Mouse (Mus musculus) midbrain, postnatal 0 days (tissue): ENCODE measurements at regions not wholly inside any gene's neighbourhood (a gene's known extent, or its start where the extent isn't known, plus 50 kb on each side); places are given as distances from the start of the nearest gene placed in this dataset.

Source experiments
- ATAC-seq: fragments of 200-750 bp; cut with Nextera tagmentation; 2 replicates; pipeline ENCODE4 v1.8.0; 2017; ENCODE audit warnings: moderate number of reproducible peaks, mild to moderate bottlenecking, moderate TSS enrichment, moderate library complexity; ENCODE audit not compliant: low FRiP score
- DNase-seq: peaks from one replicate; pipeline ENCODE4 v3.0.0-alpha.2; 2015; ENCODE audit warnings: low spot score
- H3K27ac ChIP-seq: fragments of 300-500 bp; sonication (generic); 2 replicates; pipeline ENCODE4 v1.5.1; 2014; ENCODE audit warnings: low read depth, mild to moderate bottlenecking, low read length, mixed read lengths
- H3K27me3 ChIP-seq: fragments of 300-500 bp; sonication (generic); 2 replicates; pipeline ENCODE4 v1.6.1; 2014; ENCODE audit warnings: low read length, control low read depth, mixed read lengths; ENCODE audit not compliant: insufficient read depth
- H3K36me3 ChIP-seq: fragments of 300-500 bp; sonication (generic); 2 replicates; pipeline ENCODE4 v1.6.1; 2014; ENCODE audit warnings: low read length, control low read depth, mixed read lengths; ENCODE audit not compliant: insufficient read depth
- H3K4me1 ChIP-seq: fragments of 300-500 bp; sonication (generic); 2 replicates; pipeline ENCODE4 v1.6.1; 2014; ENCODE audit warnings: mild to moderate bottlenecking, control low read depth, antibody characterized with exemption, low read length, mixed read lengths; ENCODE audit not compliant: insufficient read depth
- H3K4me2 ChIP-seq: fragments of 300-500 bp; sonication (generic); 2 replicates; pipeline ENCODE4 v1.6.1; 2014; ENCODE audit warnings: low read depth, mild to moderate bottlenecking, low read length, mixed read lengths; ENCODE audit not compliant: poor library complexity, severe bottlenecking
- H3K4me3 ChIP-seq: fragments of 300-500 bp; sonication (generic); 2 replicates; pipeline ENCODE4 v1.5.1; 2014; ENCODE audit warnings: low read depth, mild to moderate bottlenecking, low read length, moderate library complexity
- H3K9ac ChIP-seq: fragments of 300-500 bp; sonication (generic); replicated peaks from 2 replicates; pipeline ENCODE4 v1.6.1; 2014; ENCODE audit warnings: mild to moderate bottlenecking, low read length, moderate library complexity, mixed read lengths; ENCODE audit not compliant: poor library complexity, severe bottlenecking
- H3K9me3 ChIP-seq: fragments of 300-500 bp; sonication (generic); 2 replicates; pipeline ENCODE4 v1.6.1; 2016; ENCODE audit warnings: low read length, control low read depth
- CTCF ChIP-seq: IDR thresholded peaks from 2 replicates; pipeline ENCODE4 v1.5.1; 2016; ENCODE audit warnings: antibody characterized with exemption, mild to moderate bottlenecking
- WGBS: fragments of 180-500 bp; shearing (Covaris S2); extraction: QIAGEN DNeasy Blood & Tissue Kit; methylation state at CpG from one replicate; pipeline ENCODE4 v1.1.7; 2014; 5-methylcytosine and 5-hydroxymethylcytosine counted together

- ATAC-seq = no peak
- 0 out of 2 replicates have a peak, but pooled peaks cover 3% of the 10 kb centered on the region for H3K4me1 ChIP-seq
- H3K9ac ChIP-seq = no peak overlapping the region
- H3K36me3 ChIP-seq = no peaks in the 10 kb centered on the region
- H3K27ac ChIP-seq = no peak overlapping the region
- TF ChIP-seq CTCF = peak; percentile 48
- H3K4me3 ChIP-seq = no peak overlapping the region
- H3K27me3 ChIP-seq = 0 out of 2 replicates have a peak, but pooled peaks cover 3% of the 10 kb centered on the region
- 50% methylated on average over 8 of the region's 8 CpGs for WGBS
- H3K4me2 ChIP-seq = no peak overlapping the region
- DNase-seq = no peak
- no peaks in the 10 kb centered on the region for H3K9me3 ChIP-seq
These were observed 332.9 kb upstream of the Mki67 start for GRCm38 (mm10) chr7:136048925-136049586.

GRCm38 (mm10) chr7:136049587-136049930 is 333.4 kb upstream of the Mki67 start:
- Histone ChIP-seq H3K36me3 (no peaks in the 10 kb centered on the region), H3K4me3 (no peak overlapping the region), H3K9me3 (no peaks in the 10 kb centered on the region), H3K4me1 (0 out of 2 replicates have a peak, but pooled peaks cover 3% of the 10 kb centered on the region), H3K9ac (no peak overlapping the region), H3K27ac (no peak overlapping the region), H3K4me2 (no peak overlapping the region), H3K27me3 (0 out of 2 replicates have a peak, but pooled peaks cover 3% of the 10 kb centered on the region)
- ATAC-seq = no peak
- TF ChIP-seq CTCF = no peak
- no peak for DNase-seq
- 54% methylated on average over 4 of the region's 4 CpGs for WGBS

GRCm38 (mm10) chr7:136050116-136050515 is 334.0 kb upstream of the Mki67 start:
- H3K27me3 ChIP-seq = 0 out of 2 replicates have a peak, but pooled peaks cover 3% of the 10 kb centered on the region
- 65% methylated on average over 3 of the region's 3 CpGs for WGBS
- peak; percentile 75 for DNase-seq
- no peaks in the 10 kb centered on the region for H3K9me3 ChIP-seq
- peak; percentile 70 for TF ChIP-seq CTCF
- no peak overlapping the region for H3K4me3 ChIP-seq
- no peak overlapping the region for H3K9ac ChIP-seq
- no peak for ATAC-seq
- no peak overlapping the region for H3K27ac ChIP-seq
- 0 out of 2 replicates have a peak, but pooled peaks cover 3% of the 10 kb centered on the region for H3K4me1 ChIP-seq
- H3K36me3 ChIP-seq = no peaks in the 10 kb centered on the region
- H3K4me2 ChIP-seq = no peak overlapping the region

- H3K27ac ChIP-seq = no peak overlapping the region
- no peak overlapping the region for H3K4me3 ChIP-seq
- 68% methylated on average over 16 of the region's 16 CpGs for WGBS
- ATAC-seq (no peak), DNase-seq (no peak)
- H3K27me3 ChIP-seq = no peaks in the 10 kb centered on the region
- H3K36me3 ChIP-seq = no peaks in the 10 kb centered on the region
- H3K4me2 ChIP-seq = no peak overlapping the region
- 0 out of 2 replicates have a peak, but pooled peaks cover 2% of the 10 kb centered on the region for H3K4me1 ChIP-seq
- no peak for TF ChIP-seq CTCF
- H3K9ac ChIP-seq = no peak overlapping the region
- H3K9me3 ChIP-seq = no peaks in the 10 kb centered on the region
These were observed 340.8 kb upstream of the Mki67 start for GRCm38 (mm10) chr7:136056876-136057484.

GRCm38 (mm10) chr7:136058319-136058718 is 342.2 kb upstream of the Mki67 start:
- Histone ChIP-seq H3K9ac (no peak overlapping the region), H3K4me2 (no peak overlapping the region), H3K36me3 (no peaks in the 10 kb centered on the region), H3K27ac (no peak overlapping the region), H3K4me1 (0 out of 2 replicates have a peak, but pooled peaks cover 2% of the 10 kb centered on the region), H3K9me3 (no peaks in the 10 kb centered on the region), H3K4me3 (no peak overlapping the region), H3K27me3 (no peaks in the 10 kb centered on the region)
- TF ChIP-seq CTCF = no peak
- DNase-seq (no peak), ATAC-seq (no peak)
- 70% methylated on average over 5 of the region's 5 CpGs for WGBS
